Mouse (Mus musculus): ENCODE results near the gene Jarid2.

DNA sequence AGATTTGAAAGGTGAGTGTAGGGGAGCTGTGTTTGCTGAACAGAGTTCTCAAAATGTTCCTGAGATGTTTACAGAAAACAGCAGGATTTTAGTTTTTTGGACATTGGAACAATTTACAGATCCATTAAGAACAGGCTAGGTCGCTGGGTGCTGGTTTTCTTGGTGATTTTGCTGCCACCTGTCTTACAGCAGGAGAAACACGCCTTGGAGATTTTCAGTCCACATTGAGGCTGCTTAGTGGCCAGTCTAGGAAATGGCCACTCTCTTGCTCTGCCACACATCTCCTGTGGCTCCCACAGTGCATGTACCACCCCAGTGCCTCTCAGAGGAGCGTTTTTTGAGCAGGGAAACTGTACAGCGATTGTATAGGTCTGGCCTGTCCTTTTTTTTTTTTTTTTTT is 57.0 kb downstream of the Jarid2 start:
- TF ChIP-seq ZC3H11A (IDR thresholded peaks at IDR 0.05; ENCODE audit: borderline replicate concordance, low read depth, low read length) (0 out of 2 replicates have a peak, but pooled peaks have one; percentile 19), CHD2 (IDR thresholded peaks at IDR 0.05; ENCODE audit: low read depth, low read length) (no peak), MAFK (IDR thresholded peaks at IDR 0.05; ENCODE audit: insufficient read depth, low read depth, low read length) (no peak)

All from ES-E14 (cell line).